Mouse (Mus musculus): ENCODE measurements around the gene Eif4h.

- TF ChIP-seq CTCF (IDR thresholded peaks at IDR 0.05; ENCODE audit: insufficient read depth, low read depth, low read length) (no peak), POLR2A (IDR thresholded peaks at IDR 0.05; ENCODE audit: insufficient read depth, low read depth, low read length) (no peak)
Measured at GRCm38 (mm10) chr5:134571730-134572507, 67.4 kb downstream of the Eif4h start.
